Mouse (Mus musculus) inflammation-experienced regulatory T-cells, adult 6 months (primary cell): ENCODE results near the gene Fndc9. TPM values are rescaled to one million over a fixed set of nuclear protein-coding genes. Genes with fewer than 3 reads are reported as not detected.

ENCODE experiments used
- ATAC-seq: one replicate; pipeline ENCODE4 v1.8.0; 2017
- polyA plus RNA-seq, 3 experiments: library from polyadenylated mRNA; unstranded; fragments of 100-300 nt; shearing (Covaris generic); gene quantifications; one replicate each; pipeline ENCODE4 v1.2.1; 2017

Gene Fndc9
- 1 to 10 TPM in 1 of 3 experiments, under 1 TPM in 2; 0.57 to 1.5 (median 0.77) TPM for polyA plus RNA-seq

DNA sequence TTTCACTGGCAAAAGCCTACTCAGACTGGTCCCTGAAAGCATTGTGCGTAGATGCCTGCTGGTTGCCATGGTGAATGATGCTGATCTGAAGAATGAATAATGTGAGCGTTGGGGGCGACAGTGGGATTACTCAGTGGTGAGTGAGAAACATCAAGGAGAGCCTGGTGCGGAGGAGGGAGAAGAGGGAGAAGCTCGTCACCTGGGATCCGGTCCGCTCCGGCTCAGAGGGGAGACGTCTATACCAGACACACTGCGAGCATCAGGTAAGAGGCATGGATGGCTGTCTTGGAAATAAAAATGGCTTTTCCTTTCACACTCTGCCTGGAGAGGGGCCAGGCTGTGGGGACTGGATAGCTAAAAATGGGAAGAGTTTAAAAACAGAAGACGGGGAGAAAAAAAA is at the start of gene Fndc9:
Gene Fndc9 (plus strand): TSS at position 198 of the 400 bp plus-strand sequence.
- no peak for ATAC-seq

DNA sequence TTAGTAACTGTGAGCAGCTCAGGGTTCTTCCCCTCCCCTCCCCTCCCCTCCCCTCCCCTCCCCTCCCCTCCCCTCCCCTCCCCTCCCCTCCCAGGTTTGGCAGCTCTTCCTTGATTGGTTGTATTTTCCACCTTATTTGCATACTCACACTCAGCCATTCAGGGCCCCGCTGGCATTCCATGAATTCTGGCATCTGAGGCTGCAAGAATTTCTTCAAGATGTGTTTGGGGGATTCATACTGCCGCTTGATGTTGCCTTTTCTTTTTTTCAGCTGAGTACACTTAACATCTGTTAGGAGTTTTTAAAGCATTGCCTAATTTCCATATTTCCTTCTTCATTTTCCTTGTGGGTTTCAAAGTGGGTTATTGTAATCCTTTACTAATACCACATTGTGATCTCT is 47.0 kb upstream of the Fndc9 start:
- no peak for ATAC-seq

DNA sequence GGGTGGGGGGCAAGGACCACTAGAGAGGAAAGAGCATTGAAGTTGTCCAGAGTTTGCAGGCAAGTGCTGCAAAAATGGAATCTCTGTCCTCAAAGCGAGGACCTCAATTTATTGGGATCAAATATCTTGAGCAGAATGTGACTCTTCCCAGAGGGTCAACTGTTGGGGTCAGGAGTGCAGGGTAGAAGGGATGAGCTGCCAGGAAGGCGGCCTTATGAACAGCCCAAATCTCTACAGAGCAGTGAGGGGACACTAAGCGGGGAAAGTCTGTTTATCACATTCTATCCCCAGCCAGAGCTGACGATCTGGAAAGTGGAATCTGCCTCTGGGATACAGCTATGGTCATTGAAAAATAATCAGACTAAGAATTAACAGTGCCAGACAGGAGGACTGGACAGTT is 41.2 kb upstream of the Fndc9 start:
- ATAC-seq: no peak

- no peak for ATAC-seq
Measured at GRCm38 (mm10) chr11:46200664-46201063, 34.7 kb upstream of the Fndc9 start.

DNA sequence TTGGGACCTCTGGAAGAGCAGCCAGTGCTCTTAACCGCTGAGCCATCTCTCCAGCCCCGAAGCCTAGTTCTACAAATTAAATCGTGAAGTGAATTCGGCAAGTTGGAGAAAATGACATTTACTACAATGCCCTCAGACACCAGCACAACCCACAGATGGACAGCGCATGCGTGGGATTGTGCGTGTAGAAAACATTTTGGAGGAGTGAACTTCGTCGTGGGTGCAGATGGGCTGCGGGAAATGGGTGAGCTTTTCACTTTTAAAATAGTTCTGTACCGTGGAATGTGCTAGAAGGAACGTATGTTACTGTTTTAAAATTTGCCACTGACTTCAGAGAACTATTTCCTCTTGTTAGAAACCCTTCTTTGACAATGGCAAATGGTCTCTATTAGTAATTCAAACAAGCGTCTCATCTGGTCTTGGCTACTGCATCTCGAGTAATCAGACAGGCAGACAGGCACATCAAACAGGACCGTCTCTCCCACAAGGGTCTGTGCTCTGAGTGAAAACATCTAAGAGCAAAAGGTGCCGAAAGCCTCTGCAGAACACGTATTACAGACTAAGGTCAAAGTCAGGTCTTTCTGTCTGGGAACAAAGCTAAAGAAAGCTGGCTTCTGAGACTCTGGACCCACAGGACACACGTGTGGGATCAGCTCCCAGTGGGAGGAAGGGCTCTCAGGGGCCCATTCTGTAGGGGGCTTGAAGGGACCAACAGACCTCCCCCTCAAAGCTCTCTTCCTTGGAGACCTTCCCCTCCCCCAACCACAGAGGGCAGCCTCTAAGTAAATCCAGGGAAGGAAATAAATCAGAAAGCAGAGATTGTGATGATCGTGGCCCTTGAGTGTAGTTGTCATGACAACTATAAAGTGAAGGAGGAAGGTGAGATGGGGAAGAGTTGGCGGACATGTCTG is 33.4 kb upstream of the Fndc9 start:
- no peak for ATAC-seq

DNA sequence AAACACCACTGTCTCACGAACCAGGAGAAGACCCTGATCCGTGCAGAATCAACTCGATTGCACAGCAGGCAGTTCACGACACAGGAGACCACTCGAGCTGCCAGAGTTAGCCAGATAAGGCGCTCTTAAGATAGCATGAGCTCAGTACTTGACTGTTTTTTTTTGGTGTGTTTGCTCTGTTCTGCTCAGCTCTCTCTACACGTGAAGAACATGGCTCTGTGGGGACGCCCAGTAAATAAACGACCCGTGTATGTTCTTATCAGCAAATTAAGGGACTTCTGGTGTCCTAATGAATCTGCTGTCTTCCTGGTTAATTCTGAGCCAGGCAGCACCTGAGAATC is 32.8 kb upstream of the Fndc9 start:
- no peak for ATAC-seq

DNA sequence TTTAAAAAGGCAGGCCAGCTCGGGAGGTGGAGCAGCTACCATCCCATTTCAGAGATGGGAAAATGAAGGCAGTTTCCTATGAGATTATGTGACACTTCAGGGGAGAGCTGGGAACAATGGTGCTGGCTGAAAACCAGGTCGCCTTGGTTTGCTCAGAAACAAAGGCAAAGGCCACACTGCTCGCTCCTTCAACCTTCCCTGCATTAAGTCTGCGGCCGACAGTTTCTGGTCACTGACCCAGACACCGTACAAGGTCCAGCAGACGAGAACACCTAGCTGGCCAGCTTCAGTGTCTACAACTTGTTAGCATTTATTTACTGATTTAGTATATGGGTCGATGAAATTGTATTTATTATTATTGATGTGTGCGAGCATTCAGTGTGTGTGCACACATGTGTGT is 30.5 kb upstream of the Fndc9 start:
- ATAC-seq: no peak

- no peak for ATAC-seq
Measured at GRCm38 (mm10) chr11:46205639-46206409, 29.5 kb upstream of the Fndc9 start.

DNA sequence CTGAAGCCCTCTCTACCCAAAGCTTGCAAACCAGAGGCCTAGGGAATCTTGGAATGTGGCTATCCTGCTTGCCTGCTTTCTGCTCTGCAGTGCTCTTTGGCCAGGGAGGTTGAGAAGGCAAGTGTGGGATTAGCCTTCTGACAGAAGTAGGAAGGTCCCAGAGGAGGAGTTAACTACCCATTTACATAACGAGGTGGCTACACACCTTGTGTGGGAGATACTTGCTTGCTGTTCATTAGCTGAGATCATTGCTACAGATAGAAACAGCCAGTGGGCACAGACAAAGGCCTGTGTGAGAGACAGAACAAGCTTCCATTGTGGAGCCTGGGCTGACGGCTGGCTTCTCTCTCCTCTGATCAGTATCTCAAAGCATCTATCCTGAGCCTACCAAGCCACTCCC is 25.4 kb upstream of the Fndc9 start:
- no peak for ATAC-seq

GRCm38 (mm10) chr11:46211858-46212257 is 23.5 kb upstream of the Fndc9 start:
- no peak for ATAC-seq

- no peak for ATAC-seq
Measured at GRCm38 (mm10) chr11:46213844-46214243, 21.5 kb upstream of the Fndc9 start.

GRCm38 (mm10) chr11:46214368-46215230 is 20.7 kb upstream of the Fndc9 start:
- ATAC-seq: no peak

DNA sequence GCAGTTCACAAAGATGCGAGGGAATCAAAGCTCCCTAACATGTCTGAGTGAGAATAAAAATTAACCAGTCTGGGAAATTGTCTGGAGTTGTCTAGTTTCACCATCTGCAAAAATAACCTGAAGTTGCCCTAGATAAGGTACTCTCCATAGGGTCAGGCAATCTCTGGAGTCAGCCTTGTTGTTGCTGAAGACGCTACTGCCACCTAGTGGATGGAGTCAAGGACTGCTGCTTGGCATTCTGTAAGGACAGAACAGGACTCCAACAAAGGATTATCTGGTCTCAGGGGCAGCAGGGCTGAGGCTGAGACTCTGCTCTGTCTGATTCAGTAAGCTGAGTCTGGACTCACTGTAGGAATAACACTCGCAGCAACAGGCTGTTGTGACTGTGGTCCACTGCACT is 20.0 kb upstream of the Fndc9 start:
- peak; percentile 60 for ATAC-seq

GRCm38 (mm10) chr11:46216669-46217068 is 18.7 kb upstream of the Fndc9 start:
- no peak for ATAC-seq

GRCm38 (mm10) chr11:46217686-46218085 is 17.6 kb upstream of the Fndc9 start:
- ATAC-seq: no peak

- no peak for ATAC-seq
Measured at GRCm38 (mm10) chr11:46218584-46218983, 16.7 kb upstream of the Fndc9 start.

DNA sequence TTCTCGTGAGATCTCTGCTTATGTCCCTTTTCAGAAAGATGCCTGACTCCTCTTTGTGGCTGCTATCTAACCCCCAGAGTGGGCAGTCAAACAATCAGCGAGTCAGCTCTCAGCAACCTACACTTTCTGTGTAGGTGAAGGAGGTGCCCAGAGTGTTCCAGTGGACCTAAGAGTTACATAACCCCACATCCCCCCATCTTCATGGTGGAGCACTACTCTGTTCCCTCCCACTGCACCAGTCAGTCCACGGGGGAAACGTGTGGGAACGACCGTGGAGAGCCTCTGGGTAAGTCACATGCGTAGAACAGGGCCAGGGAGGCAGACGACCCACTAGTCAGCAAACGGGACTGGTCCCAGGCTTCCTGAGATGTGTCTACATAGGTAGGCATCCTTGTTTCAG is 16.0 kb upstream of the Fndc9 start:
- no peak for ATAC-seq

GRCm38 (mm10) chr11:46220211-46220610 is 15.1 kb upstream of the Fndc9 start:
- ATAC-seq: no peak

DNA sequence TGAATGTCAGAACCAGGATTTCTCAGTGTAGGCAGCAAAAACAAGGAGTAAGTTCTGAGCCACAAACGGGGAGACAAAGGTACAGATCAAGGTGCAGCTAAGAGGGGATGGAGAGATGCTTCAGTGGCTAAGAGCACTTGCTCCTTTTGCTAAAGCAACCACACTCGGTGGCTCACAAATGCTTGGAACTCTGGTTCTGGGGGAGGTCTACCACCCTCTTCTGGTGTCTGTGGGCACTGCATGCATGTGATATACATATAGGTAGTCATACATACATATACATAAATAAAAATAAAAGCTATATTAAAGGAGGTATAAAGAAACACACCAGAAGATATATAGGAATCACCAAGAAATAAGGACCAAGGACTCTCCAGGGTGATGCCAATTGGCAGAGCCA is 11.8 kb upstream of the Fndc9 start:
- no peak for ATAC-seq

- no peak for ATAC-seq
Measured at GRCm38 (mm10) chr11:46225345-46225744, 10.0 kb upstream of the Fndc9 start.

- ATAC-seq: no peak
Measured at GRCm38 (mm10) chr11:46230184-46230583, 5.1 kb upstream of the Fndc9 start.

- no peak for ATAC-seq
Measured at GRCm38 (mm10) chr11:46232803-46233202, 2.5 kb upstream of the Fndc9 start.

DNA sequence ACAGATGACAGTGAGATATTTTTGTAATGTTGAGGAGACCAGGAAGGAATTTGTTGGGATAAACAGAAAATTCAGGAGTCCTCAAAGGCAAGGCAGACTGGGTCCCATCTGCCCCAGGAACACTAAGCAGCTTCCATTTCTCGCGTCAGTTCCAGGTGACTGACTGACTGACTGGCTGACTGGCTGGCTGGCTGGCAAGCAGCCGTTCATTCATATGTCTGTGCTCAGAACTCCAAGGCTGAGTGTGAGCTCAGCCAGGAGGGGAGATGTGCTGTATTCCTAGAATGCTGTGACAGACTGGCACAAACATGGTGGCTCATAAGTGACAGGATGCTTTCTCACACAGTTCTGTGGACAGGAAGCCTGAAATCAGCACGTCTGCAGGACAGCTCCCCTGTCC is 1.4 kb upstream of the Fndc9 start:
- no peak for ATAC-seq
